Mouse (Mus musculus) spleen, adult 2 months (tissue): ENCODE data around the gene Phxr2. TPM values are rescaled to one million over a fixed set of nuclear protein-coding genes. Genes with fewer than 3 reads are reported as not detected.

ENCODE experiments used
- DNase-seq, 2 experiments: peaks; one replicate each; pipeline versions ENCODE4 v3.0.0 to v3.0.0-alpha.2; 2012 to 2021; ENCODE audit warnings: low spot score in 2 of 2, low read depth in 1 of 2
- H3K27ac ChIP-seq: fragments of 200-500 bp; 2 replicates; pipeline ENCODE4 v1.5.1; 2012; ENCODE audit warnings: low read length, inconsistent platforms; ENCODE audit not compliant: insufficient read depth
- H3K27me3 ChIP-seq: fragments of 200-500 bp; 2 replicates; pipeline ENCODE4 v1.6.1; 2012; ENCODE audit warnings: mild to moderate bottlenecking, moderate library complexity, low read length, inconsistent platforms; ENCODE audit not compliant: control insufficient read depth, insufficient read depth
- H3K36me3 ChIP-seq: fragments of 200-500 bp; 2 replicates; pipeline ENCODE4 v1.6.1; 2012; ENCODE audit warnings: mild to moderate bottlenecking, low read length, inconsistent platforms; ENCODE audit not compliant: control insufficient read depth, insufficient read depth
- H3K4me1 ChIP-seq: fragments of 200-500 bp; 2 replicates; pipeline ENCODE4 v1.6.1; 2011; ENCODE audit warnings: inconsistent platforms; ENCODE audit not compliant: control insufficient read depth, insufficient read depth, insufficient read length
- H3K4me3 ChIP-seq: fragments of 200-500 bp; 2 replicates; pipeline ENCODE4 v1.5.1; 2011; ENCODE audit warnings: mild to moderate bottlenecking, inconsistent platforms; ENCODE audit not compliant: insufficient read depth, insufficient read length; ENCODE audit errors: extremely low read depth
- CTCF ChIP-seq: fragments of 200-500 bp; IDR thresholded peaks from 2 replicates; pipeline ENCODE4 v1.5.1; 2011; ENCODE audit warnings: mild to moderate bottlenecking, inconsistent platforms; ENCODE audit not compliant: insufficient read depth, insufficient read length, insufficient replicate concordance; ENCODE audit errors: extremely low read depth
- POLR2A ChIP-seq: fragments of 200-500 bp; IDR thresholded peaks from 2 replicates; pipeline ENCODE4 v1.6.1; 2011; ENCODE audit warnings: low read depth, low read length, inconsistent platforms
- WGBS: fragments of 180-500 bp; shearing (Covaris S2); methylation state at CpG from one replicate; pipeline ENCODE4 v1.1.7; 2018; 5-methylcytosine and 5-hydroxymethylcytosine counted together
- polyA plus RNA-seq: library from polyadenylated mRNA; depleted of rRNA; stranded (reverse); fragments of >200 nt; gene quantifications from 2 replicates; pipeline ENCODE4 v1.2.3, GENCODE M21; 2012

Gene Phxr2
- polyA plus RNA-seq, 1 experiment: not detected

DNA sequence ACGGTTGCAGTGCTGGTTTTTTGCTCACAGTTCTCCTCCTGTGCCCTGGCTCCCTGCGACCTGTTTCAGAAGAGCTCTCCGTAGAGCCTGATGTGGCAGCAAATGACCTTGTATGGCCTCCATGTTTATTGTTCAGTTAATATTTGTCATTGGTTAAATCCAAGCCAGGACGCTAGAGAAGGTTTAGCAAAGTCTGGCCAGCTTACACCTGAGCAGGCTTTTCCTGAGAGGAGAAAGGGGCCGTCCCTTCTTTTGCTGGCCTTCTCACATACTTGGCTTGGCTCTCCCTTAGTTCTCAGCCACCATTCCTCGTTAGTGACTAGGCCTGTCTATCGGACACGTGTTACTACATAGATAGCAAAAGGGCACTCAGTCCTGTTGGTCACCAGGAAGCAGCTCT is 28.5 kb upstream of the Phxr2 start:
- 94% methylated on average over 8 of the region's 8 CpGs for WGBS
- no peak overlapping the region for H3K27ac ChIP-seq
- DNase-seq: no peak

DNA sequence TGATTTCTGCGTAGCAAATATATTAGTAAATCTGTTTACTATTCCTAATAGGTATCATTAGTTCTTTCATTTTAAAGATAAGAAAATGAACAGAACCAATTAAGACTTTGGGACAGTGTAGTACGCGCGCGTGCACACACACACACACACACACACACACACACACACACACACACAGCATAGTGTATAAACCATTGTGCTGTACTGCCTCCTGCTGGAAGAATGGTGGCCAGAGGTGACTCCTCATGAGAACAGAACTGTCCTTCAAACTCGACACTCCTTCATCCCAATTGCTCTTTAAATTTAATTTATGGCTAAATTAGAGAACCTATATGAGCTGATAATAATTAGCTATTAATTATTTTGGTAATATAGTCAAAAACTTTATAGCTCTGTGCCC is 25.9 kb upstream of the Phxr2 start:
- Histone ChIP-seq H3K27ac (no peak overlapping the region), H3K4me3 (no peak overlapping the region), H3K27me3 (no peaks in the 10 kb centered on the region), H3K4me1 (no peaks in the 10 kb centered on the region), H3K36me3 (peaks cover 6% of the 10 kb centered on the region)
- WGBS: 81% methylated on average over 6 of the region's 6 CpGs
- DNase-seq: peak in 1 of 2 experiments; percentile 53
- TF ChIP-seq CTCF: peak; percentile 65; the same call in 1 of the 2 replicates
- TF ChIP-seq POLR2A: no peak

More for the DNA sequence above, 28.5 kb upstream of the Phxr2 start:
- Histone ChIP-seq H3K4me1 (no peaks in the 10 kb centered on the region), H3K27me3 (no peaks in the 10 kb centered on the region), H3K36me3 (peaks cover 5% of the 10 kb centered on the region), H3K4me3 (no peak overlapping the region)
- TF ChIP-seq CTCF (no peak), POLR2A (no peak)

GRCm38 (mm10) chr10:99151580-99151979 is 25.5 kb upstream of the Phxr2 start:
- H3K4me3 ChIP-seq: no peak overlapping the region
- no peak overlapping the region for H3K27ac ChIP-seq
- no peaks in the 10 kb centered on the region for H3K4me1 ChIP-seq
- WGBS: 97% methylated on average over 1 of the region's 1 CpGs
- no peak for DNase-seq
- H3K27me3 ChIP-seq: no peaks in the 10 kb centered on the region
- no peak for TF ChIP-seq POLR2A
- TF ChIP-seq CTCF: no peak
- H3K36me3 ChIP-seq: peaks cover 6% of the 10 kb centered on the region

DNA sequence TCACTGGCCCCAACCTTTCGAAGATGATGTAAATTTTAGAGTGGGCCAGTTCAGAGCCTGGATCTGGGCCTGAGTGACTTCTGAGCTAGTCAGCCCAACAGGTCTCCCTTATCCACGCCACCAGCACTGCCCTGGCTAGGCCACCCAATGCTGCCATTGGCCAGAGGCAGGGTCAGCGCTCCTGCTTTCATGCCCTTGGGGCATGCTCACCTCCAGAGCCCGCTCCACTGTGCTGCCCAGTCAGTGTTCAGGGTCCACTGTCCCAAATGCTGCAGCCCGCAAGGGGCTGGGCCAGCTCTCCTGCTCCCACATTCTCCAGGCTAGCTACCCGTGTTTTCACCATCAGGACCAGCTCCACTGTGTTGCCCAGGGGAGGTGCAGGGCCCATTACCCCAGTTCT is 23.9 kb upstream of the Phxr2 start:
- Histone ChIP-seq H3K36me3 (peaks cover 4% of the 10 kb centered on the region), H3K4me3 (no peak overlapping the region), H3K27me3 (no peaks in the 10 kb centered on the region), H3K27ac (no peak overlapping the region), H3K4me1 (no peaks in the 10 kb centered on the region)
- WGBS: 94% methylated on average over 6 of the region's 6 CpGs
- TF ChIP-seq POLR2A (no peak), CTCF (no peak)
- no peak for DNase-seq

DNA sequence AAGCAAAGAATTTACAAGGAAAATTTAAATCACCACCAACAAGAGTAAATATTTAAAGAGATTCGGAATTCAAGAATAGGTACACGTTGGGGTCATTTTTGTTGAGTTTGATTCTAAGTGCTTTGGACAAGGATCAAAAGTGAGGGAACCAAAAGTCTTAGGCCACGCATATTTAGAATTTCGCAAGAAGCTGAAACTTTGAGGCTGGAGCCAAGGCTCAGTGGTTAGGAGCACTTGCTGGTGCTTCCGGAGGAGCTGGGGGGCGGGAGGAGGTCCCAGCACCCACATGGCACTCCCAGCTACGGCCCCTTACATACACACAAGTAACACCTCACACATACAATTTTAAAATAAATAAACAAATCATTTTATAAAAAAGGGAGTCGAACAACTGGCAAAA is 20.5 kb upstream of the Phxr2 start:
- no peaks in the 10 kb centered on the region for H3K4me1 ChIP-seq
- WGBS: 90% methylated on average over 8 of the region's 8 CpGs
- H3K27ac ChIP-seq: no peak overlapping the region
- no peak overlapping the region for H3K4me3 ChIP-seq
- no peak for DNase-seq
- peaks cover 6% of the 10 kb centered on the region; the same call in 1 of the 2 replicates for H3K36me3 ChIP-seq
- TF ChIP-seq CTCF (no peak), POLR2A (no peak)
- no peaks in the 10 kb centered on the region for H3K27me3 ChIP-seq

DNA sequence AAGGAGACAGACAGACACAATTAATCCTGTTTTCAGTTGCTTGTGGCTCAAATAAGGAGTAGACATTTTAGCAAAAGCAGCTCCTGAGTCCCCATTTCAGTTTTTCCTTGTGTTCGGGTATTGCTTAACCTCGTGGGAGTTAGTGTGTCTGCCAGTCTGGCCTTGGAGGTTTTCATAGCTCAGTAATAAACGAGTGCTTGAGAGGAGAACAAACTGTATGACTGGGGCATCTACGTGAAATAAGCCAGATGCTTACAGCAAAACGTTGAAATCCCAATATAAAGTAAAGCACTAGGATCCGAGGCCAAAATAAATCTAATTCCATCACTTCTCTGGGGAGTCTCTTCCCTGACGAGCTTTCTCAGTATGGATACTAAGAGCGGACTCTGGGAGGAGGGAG is 19.5 kb upstream of the Phxr2 start:
- no peak for TF ChIP-seq POLR2A
- TF ChIP-seq CTCF: no peak
- Histone ChIP-seq H3K4me1 (no peaks in the 10 kb centered on the region), H3K4me3 (no peak overlapping the region), H3K27ac (no peak overlapping the region), H3K36me3 (peaks cover 6% of the 10 kb centered on the region; the same call in 1 of the 2 replicates), H3K27me3 (no peaks in the 10 kb centered on the region)
- 87% methylated on average over 8 of the region's 8 CpGs for WGBS
- DNase-seq: no peak

GRCm38 (mm10) chr10:99136337-99136736 is 10.2 kb upstream of the Phxr2 start:
- Histone ChIP-seq H3K36me3 (no peaks in the 10 kb centered on the region; the same call in 1 of the 2 replicates), H3K4me3 (no peak overlapping the region), H3K27ac (no peak overlapping the region), H3K27me3 (no peaks in the 10 kb centered on the region), H3K4me1 (peaks cover 19% of the 10 kb centered on the region)
- TF ChIP-seq CTCF (no peak), POLR2A (no peak)
- 83% methylated on average over 5 of the region's 5 CpGs for WGBS
- no peak for DNase-seq
